Mouse (Mus musculus) heart, adult 2 months (tissue): Measurements from ENCODE around the gene Sidt1.

Experiments
- CTCF ChIP-seq: fragments of 200-600 bp; IDR thresholded peaks from 2 replicates; pipeline ENCODE4 v1.8.1; 2022; ENCODE audit warnings: antibody characterized with exemption, mild to moderate bottlenecking, moderate library complexity
- EP300 ChIP-seq: fragments of 200-500 bp; IDR thresholded peaks from 2 replicates; pipeline ENCODE4 v1.6.1; 2011; ENCODE audit warnings: low read depth, low read length, control low read depth; ENCODE audit not compliant: insufficient read depth
- POLR2A ChIP-seq: fragments of 200-500 bp; IDR thresholded peaks from 2 replicates; pipeline ENCODE4 v1.6.1; 2011; ENCODE audit warnings: mild to moderate bottlenecking, low read depth, low read length, control low read depth; ENCODE audit not compliant: insufficient read depth

GRCm38 (mm10) chr16:44280806-44281205 is 52.2 kb downstream of the Sidt1 start:
- TF ChIP-seq EP300 (no peak), POLR2A (no peak), CTCF (no peak)
